Mouse (Mus musculus) myocyte (in vitro differentiated cells): ENCODE results near the gene Fkbp1a.

Experiments
- E2F4 ChIP-seq: IDR thresholded peaks from one replicate; pipeline ENCODE4 v1.6.1; 2011; ENCODE audit warnings: mild to moderate bottlenecking, control low read depth, moderate library complexity; ENCODE audit not compliant: insufficient read depth
- POLR2A ChIP-seq: IDR thresholded peaks from one replicate; pipeline ENCODE4 v1.6.1; 2011; ENCODE audit warnings: low read depth, mild to moderate bottlenecking, control low read depth, moderate library complexity; ENCODE audit not compliant: insufficient read length
- POLR2AphosphoS2 ChIP-seq: IDR thresholded peaks from one replicate; pipeline ENCODE4 v1.6.1; 2011; ENCODE audit warnings: low read depth, control low read depth; ENCODE audit not compliant: insufficient read length
- REST ChIP-seq: IDR thresholded peaks from one replicate; pipeline ENCODE4 v1.6.1; 2011; ENCODE audit warnings: mild to moderate bottlenecking, control low read depth, moderate library complexity; ENCODE audit not compliant: insufficient read depth, insufficient read length
- USF1 ChIP-seq: IDR thresholded peaks from one replicate; pipeline ENCODE4 v1.6.1; 2011; ENCODE audit warnings: low read depth, mild to moderate bottlenecking, control low read depth, moderate library complexity

DNA sequence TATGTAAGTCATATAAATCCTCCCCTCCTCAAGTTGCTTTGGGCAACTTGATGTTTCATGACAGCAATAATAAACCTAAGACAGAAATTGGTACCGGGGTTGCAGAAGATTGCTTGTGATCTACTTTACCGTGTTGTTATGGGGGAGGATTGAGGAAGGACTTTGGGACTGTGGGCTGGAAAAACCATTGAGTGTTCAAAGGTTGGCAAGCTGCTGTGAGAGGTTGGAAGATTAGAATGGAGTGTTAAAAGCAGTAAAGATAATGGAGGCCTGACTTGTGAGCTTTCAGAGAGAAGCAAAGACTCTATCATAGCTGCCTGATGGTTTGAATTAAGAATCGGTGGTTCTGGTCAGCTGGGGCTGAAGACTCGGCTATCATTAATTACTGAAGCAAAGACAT lies 36.9 kb downstream of the Fkbp1a start:
- no peak for TF ChIP-seq POLR2A
- no peak for TF ChIP-seq USF1
- TF ChIP-seq REST: no peak
- no peak for TF ChIP-seq POLR2AphosphoS2
- no peak for TF ChIP-seq E2F4
